Mouse (Mus musculus): ENCODE results near the gene Mrpl41.

DNA sequence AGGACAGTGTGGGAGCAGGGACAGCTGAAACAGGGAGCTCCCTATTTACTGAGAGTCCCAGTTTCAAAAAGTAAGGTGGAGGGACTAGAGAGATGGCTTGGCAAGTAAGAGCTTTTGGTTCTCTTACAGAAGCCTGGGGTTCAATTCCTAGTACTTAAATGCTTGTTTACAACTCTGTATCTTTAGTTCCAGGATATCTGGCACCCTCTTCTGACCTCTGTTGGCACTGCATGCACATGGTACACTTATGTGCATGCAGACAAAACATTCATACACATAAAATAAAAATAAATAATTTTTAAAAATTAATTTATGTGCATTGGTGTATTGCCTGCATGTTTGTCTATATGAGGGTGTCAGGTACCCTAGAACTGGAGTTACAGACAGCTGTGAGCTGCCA, 33.4 kb upstream of the Mrpl41 start:
- no peak for TF ChIP-seq POLR2AphosphoS2 (IDR thresholded peaks at IDR 0.05; ENCODE audit: low read length)
- TF ChIP-seq GATA1 (IDR thresholded peaks at IDR 0.05; ENCODE audit: low read depth, low read length), result no peak
- TF ChIP-seq POLR2AphosphoS5 (IDR thresholded peaks at IDR 0.05; ENCODE audit: borderline replicate concordance, low read depth, low read length), result no peak
- peak; percentile 39 to 64 (median 41) for TF ChIP-seq CTCF (IDR thresholded peaks at IDR 0.05 in 2 of 3, conservative IDR thresholded peaks at IDR 0.05 in 1 of 3; ENCODE audit: control insufficient read depth in 1 of 3, insufficient read depth in 1 of 3, low read depth in 2 of 3, low read length in 3 of 3, poor library complexity in 1 of 3, severe bottlenecking in 1 of 3)
- TF ChIP-seq USF2 (IDR thresholded peaks at IDR 0.05; ENCODE audit: borderline replicate concordance in 1 of 2, insufficient read depth in 1 of 2, low read depth in 1 of 2, low read length in 2 of 2), result no peak
- no peak for TF ChIP-seq POLR2A (IDR thresholded peaks at IDR 0.05; ENCODE audit: control insufficient read depth in 1 of 2, insufficient read depth in 1 of 2, low read depth in 1 of 2, low read length in 2 of 2, poor library complexity in 1 of 2)
- TF ChIP-seq EP300 (IDR thresholded peaks at IDR 0.05; ENCODE audit: low read depth in 1 of 2, low read length in 2 of 2), result no peak
- no peak for TF ChIP-seq USF1 (IDR thresholded peaks at IDR 0.05; ENCODE audit: low read depth, low read length)
